Mouse (Mus musculus) heart, postnatal 0 days (tissue): ENCODE measurements around the gene Cntf.

ENCODE experiments used
- CTCF ChIP-seq: IDR thresholded peaks from 2 replicates; pipeline ENCODE4 v1.5.1; 2016; ENCODE audit warnings: antibody characterized with exemption, control low read depth, low read depth
- EP300 ChIP-seq: IDR thresholded peaks from 2 replicates; pipeline ENCODE4 v1.6.1; 2016; ENCODE audit warnings: antibody characterized with exemption, low read depth

GRCm38 (mm10) chr19:12797071-12797470 is 31.6 kb upstream of the Cntf start:
- TF ChIP-seq CTCF, result peak; percentile 56
- TF ChIP-seq EP300, result 0 out of 2 replicates have a peak, but pooled peaks have one; percentile 33
